Mouse (Mus musculus) neural tube, postnatal 0 days (tissue): ENCODE results near the gene Insig2. TPM values are rescaled to one million over a fixed set of nuclear protein-coding genes. Genes with fewer than 3 reads are reported as not detected.

Experiments
- polyA plus RNA-seq: library from polyadenylated mRNA; unstranded; fragments of >200 nt; fragmentation: Nextera tagmentation; extraction: Ambion mirVana; gene quantifications from 2 replicates; pipeline ENCODE4 v1.2.1, GENCODE M21; 2015

Gene Insig2
- polyA plus RNA-seq, result 51.0 and 55.4 TPM in 2 replicates

DNA sequence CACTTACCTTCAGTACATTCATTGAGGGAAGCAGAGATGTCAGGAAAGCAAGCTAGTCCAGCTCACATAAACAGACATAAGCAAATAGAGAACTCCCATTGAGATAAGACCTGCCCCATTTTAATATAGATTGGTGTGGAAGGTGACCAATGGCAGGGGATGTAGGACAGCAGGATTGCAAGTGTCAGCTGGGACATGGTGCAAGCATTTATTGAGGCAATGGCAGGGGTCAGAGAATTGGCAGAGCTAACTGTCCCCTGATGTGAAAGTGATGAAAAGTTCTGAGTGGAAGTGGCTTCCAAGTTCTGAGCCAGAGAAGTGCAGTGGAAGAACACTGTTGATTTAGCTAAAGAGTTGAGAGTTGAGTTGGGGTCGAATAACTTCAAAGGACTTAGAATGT is at the start of gene Insig2:
Insig2 (minus strand) TSS at position 105 of the 400 bp plus-strand sequence.

Other genes starting within 250 kb of the Insig2 start
- gene Ccdc93, start 98.5 kb upstream of the Insig2 start, polyA plus RNA-seq, result 7.5 and 8.4 TPM in 2 replicates
- gene Htr5b, start 195.9 kb upstream of the Insig2 start, polyA plus RNA-seq, result 2.6 and 3.4 TPM in 2 replicates
- 34.1 and 36.4 TPM in 2 replicates for gene Ddx18, start 235.4 kb upstream of the Insig2 start, polyA plus RNA-seq